Mouse (Mus musculus): Measurements from ENCODE around the gene Smoc1.

GRCm38 (mm10) chr12:81055000-81055705, 28.5 kb downstream of the Smoc1 start:
- TF ChIP-seq CTCF (IDR thresholded peaks at IDR 0.05) (no peak), EP300 (IDR thresholded peaks at IDR 0.05; ENCODE audit: insufficient read depth, low read depth, low read length) (no peak), POLR2A (IDR thresholded peaks at IDR 0.05; ENCODE audit: insufficient read depth, low read depth, low read length) (no peak)
